Mouse (Mus musculus) CH12.LX (cell line): ENCODE measurements around the gene C130032M10Rik.

ENCODE experiments used
- CTCF ChIP-seq, 2 experiments: IDR thresholded peaks in 1 of 2; conservative IDR thresholded peaks in 1 of 2; 2 replicates each; pipeline ENCODE4 v1.5.1; 2011 to 2012; ENCODE audit warnings: low read depth in 2 of 2, low read length in 2 of 2, improper control_type of control experiment in 1 of 2, inconsistent platforms in 1 of 2, mild to moderate bottlenecking in 1 of 2, moderate library complexity in 1 of 2
- MAFK ChIP-seq: IDR thresholded peaks from 2 replicates; pipeline ENCODE4 v1.6.1; 2011; ENCODE audit warnings: low read length, improper control_type of control experiment; ENCODE audit not compliant: insufficient replicate concordance
- ZKSCAN1 ChIP-seq: IDR thresholded peaks from 2 replicates; pipeline ENCODE4 v1.6.1; 2012; ENCODE audit warnings: low read depth, inconsistent platforms, low read length, improper control_type of control experiment, borderline replicate concordance

GRCm38 (mm10) chr9:114560141-114560540, 44.6 kb downstream of the C130032M10Rik start:
- TF ChIP-seq MAFK = no peak
- TF ChIP-seq CTCF (conservative IDR thresholded peaks at IDR 0.05 in 1 of 2, IDR thresholded peaks at IDR 0.05 in 1 of 2; ENCODE audit: low read depth in 2 of 2, low read length in 2 of 2) = no peak
- no peak for TF ChIP-seq ZKSCAN1
